Mouse (Mus musculus) cerebellum, adult 2 months (tissue): ENCODE measurements at regions not wholly inside any gene's neighbourhood (a gene's known extent, or its start where the extent isn't known, plus 50 kb on each side); places are given as distances from the start of the nearest gene placed in this dataset.

Experiments
- CTCF ChIP-seq: fragments of 200-500 bp; IDR thresholded peaks from 2 replicates; pipeline ENCODE4 v1.5.1; 2011; ENCODE audit warnings: low read depth, mild to moderate bottlenecking, control low read depth, low read length, moderate library complexity, borderline replicate concordance; ENCODE audit not compliant: insufficient read depth
- POLR2A ChIP-seq: fragments of 200-500 bp; IDR thresholded peaks from 2 replicates; pipeline ENCODE4 v1.6.1; 2011; ENCODE audit warnings: low read length, control low read depth, borderline replicate concordance; ENCODE audit not compliant: insufficient read depth

DNA sequence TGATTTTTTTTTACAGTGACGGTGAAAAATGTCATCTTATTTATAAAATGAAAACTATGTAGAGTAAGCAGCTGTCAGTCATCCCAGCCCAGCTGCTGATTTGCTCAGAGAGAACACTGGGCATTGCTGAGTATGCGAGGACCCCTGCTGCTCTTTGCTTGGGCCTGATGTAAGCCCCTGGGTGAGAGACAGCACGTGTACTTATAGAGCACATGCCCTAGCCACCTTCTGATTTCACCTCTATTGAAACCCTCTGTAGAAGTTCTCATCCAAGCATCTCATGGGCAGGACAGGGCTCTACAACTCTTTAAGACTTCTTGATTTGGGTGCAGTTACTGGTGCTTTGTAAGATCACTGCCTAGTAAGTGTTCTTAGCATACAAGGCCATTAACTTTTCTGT lies 182.2 kb downstream of the Rab11fip2 start:
- no peak for TF ChIP-seq CTCF
- TF ChIP-seq POLR2A: no peak
